Mouse (Mus musculus) c-Kit-positive CD71-negative TER-119-negative erythroid progenitor cells, embryonic 14.5 days (primary cell): ENCODE results near the gene B4galnt2.
A peak's percentile ranks its signal among the peaks of the same experiment; 100 is the strongest.
"Not testable (repeated sequence)": the region's sequence is repeated elsewhere in the genome, so short reads cannot be mapped to it uniquely, and the experiment has no call there.

Experiments used
- DNase-seq: peaks from one replicate; pipeline ENCODE4 v3.0.0-alpha.2; 2013; ENCODE audit warnings: low read depth

B4galnt2 gene

GRCm38 (mm10) chr11:95896446-95897179, 18.1 kb downstream of the B4galnt2 start:
- DNase-seq = no peak

- DNase-seq = no peak
Measured at GRCm38 (mm10) chr11:95890462-95891051, 24.1 kb downstream of the B4galnt2 start.

DNA sequence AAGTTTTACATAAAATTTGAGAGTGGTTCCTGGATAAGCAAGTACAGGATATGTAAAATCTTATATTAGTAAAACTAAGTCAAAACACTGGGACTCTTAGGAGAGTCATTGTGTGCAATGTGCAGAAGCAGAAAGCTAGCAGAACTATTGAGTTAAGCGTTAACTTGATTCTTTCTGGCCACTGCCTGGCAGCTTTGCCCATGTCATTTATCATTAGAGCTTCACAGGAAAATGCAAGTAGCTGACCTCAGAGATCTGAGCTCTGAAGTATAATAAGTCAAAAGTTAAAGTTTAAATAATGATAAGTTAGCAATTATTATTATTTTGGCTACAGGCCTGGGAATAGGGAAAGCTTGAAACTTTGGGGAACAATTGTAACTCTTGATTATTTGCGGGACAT, 34.8 kb downstream of the B4galnt2 start:
- not testable (repeated sequence) for DNase-seq

DNA sequence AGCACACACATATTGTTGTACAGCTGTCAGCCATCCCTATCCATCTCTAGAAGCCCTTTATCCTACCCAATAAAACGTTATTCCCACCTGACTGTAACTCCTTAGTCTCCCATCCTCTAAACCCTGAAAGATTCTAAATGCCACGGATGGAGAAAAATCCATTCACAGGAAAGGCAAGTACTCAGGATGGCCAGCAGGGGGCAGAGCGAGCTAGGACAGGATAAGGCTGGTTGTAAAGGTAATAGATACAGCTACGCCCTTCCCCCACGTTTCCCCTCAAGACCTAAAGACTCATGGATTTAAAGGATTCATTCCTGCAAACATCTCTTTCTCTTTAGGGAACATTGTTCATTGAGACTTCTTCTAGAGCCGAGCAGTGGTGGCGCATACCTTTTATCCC, 38.4 kb downstream of the B4galnt2 start:
- DNase-seq = no peak

- no peak for DNase-seq
Measured at GRCm38 (mm10) chr11:95875804-95876203, 38.9 kb downstream of the B4galnt2 start.

GRCm38 (mm10) chr11:95869918-95870470, 44.7 kb downstream of the B4galnt2 start:
- no peak for DNase-seq

- DNase-seq = no peak
Measured at GRCm38 (mm10) chr11:95869442-95869841, 45.2 kb downstream of the B4galnt2 start.

DNA sequence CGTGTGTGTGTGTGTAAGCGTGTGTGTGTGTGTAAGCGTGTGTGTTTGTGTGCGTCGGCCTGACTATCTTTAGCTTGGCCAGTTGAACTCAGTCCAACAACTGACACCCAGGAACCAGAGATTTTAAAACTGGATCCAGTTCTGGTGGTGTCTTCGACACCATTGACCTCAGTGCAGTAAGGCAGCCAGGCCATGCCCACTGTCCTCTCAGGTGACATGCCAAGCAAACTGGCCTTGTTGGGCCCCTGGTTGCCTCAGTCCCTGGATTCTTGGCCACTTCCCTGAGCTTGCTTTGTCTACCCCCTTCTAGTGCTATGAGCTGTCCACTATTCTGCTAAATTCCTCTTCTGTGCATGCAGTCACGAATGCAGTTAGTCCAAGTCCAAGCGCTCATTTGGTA, 53.3 kb downstream of the B4galnt2 start:
- DNase-seq = no peak

GRCm38 (mm10) chr11:95860071-95860490, 54.6 kb downstream of the B4galnt2 start:
- DNase-seq = no peak

- no peak for DNase-seq
Measured at GRCm38 (mm10) chr11:95859468-95859855, 55.2 kb downstream of the B4galnt2 start.

GRCm38 (mm10) chr11:95858528-95859467, 55.9 kb downstream of the B4galnt2 start:
- DNase-seq = peak; percentile 96

DNA sequence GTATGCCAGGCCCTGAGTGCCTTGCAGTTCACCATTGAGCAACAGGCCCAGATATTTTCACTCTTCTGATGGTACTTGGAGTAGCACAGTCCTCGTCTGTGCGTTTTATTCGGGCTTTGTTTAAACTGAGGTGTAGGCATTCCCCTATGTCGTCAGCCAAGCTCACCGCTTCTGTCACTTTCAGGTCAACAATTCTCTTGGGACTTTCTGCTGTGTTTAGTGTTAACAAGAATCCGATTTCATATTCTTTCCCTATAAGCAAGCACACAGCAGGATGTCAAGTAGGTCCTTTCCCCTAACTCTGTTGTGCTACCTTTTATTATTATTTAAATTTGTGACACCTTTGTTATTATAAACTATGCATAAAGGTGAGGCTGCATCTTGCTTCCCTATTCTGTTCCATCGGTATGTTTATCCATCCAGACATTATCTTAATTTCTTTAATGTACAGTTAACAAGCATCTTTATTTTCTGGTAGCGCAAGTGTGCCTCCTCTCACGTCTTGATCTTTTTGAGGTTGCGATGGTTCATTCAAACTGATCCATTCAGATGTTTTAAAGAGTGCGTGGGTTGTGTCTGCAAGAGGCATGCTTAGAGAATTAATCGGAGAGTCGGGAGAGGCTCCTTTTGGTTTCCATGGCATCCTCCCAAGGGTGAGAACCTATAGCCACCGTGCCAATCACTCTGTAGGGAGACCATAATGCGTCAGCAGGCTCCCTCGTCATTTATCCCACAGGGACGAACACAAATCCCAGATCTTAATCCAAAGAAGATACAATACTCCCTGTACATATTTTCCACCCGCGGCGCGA, 56.8 kb downstream of the B4galnt2 start:
- no peak for DNase-seq

GRCm38 (mm10) chr11:95857306-95857705, 57.4 kb downstream of the B4galnt2 start:
- no peak for DNase-seq

DNA sequence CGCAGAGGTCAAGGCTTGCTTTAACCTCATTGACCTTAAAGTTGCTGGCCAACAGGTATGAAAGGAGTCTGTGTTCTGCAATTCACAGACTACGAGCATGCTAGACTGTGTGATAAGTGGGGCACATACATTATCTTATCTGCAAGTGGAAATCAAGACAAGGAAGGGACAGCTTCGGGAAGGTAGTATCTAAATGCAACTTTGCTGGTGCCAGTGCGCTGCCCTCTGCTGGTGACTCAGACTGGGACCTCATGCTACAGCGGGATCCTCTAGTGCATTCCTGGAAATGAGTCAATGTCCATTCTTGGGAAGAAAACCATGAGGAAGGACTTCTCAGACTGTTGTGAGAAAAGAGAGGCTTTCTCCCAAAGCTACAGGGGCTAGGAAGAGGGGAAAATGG, 61.0 kb downstream of the B4galnt2 start:
- DNase-seq = no peak

- DNase-seq = no peak
Measured at GRCm38 (mm10) chr11:95850898-95851297, 63.8 kb downstream of the B4galnt2 start.

GRCm38 (mm10) chr11:95844935-95845334, 69.8 kb downstream of the B4galnt2 start:
- DNase-seq = no peak

GRCm38 (mm10) chr11:95843421-95843950, 71.2 kb downstream of the B4galnt2 start:
- DNase-seq = no peak

GRCm38 (mm10) chr11:95842953-95843352, 71.7 kb downstream of the B4galnt2 start:
- DNase-seq = no peak

DNA sequence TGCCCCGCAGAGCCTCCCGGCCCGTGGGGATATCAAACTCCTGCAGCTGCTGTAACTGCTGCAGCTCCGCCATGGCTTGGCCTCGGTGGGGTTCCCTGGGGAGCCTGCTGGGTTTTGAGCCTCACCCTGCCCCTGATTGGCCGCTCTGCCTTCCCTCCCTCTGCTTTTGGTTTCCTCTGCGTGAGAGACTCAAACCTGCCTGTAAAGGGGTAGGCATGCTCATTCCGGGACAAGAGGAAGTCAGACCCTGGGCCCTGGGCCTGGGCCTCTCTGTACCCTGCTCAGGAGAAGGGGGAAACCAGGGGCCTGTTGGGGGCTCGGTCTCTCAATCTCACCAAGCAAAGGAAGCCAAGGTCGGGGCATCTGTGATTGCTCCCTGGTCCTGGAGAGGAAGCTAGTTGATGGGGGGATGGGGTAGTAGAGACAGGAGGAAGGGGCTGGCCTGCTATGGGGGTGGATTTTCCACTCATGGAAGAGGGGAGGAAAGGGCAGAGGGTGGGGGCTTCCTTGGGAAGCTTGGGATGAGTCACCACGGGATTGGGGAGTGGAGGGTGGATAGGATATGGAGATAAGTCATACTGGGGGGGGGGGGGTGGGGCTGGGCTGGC, 72.5 kb downstream of the B4galnt2 start, which contains the start of gene Abi3:
Gene Abi3, minus strand, starts transcription at position 403 of the 608 bp plus-strand sequence.
- DNase-seq = no peak

DNA sequence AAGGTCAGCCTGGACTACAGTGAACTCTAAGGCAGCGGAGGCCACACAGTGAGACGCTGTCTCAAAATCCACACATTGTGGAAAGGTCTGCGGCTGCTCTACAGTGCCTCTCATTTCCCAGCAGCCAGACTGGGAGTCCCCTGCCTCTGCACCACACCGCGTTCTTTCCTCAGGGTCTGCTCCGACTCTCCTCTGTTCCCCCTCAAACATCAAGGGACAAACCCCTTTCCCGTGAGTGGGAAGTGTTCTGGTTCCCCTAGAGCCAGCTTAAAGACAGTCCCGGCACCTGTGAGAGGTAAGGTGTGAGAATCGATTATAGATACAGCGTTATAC, 73.2 kb downstream of the B4galnt2 start:
- DNase-seq = no peak
